Mouse (Mus musculus): Measurements from ENCODE around the gene Ncln.

GRCm38 (mm10) chr10:81492606-81493240 lies 3.5 kb downstream of the Ncln start:
- TF ChIP-seq POLR2A (IDR thresholded peaks at IDR 0.05; ENCODE audit: borderline replicate concordance, low read depth, low read length): no peak
- TF ChIP-seq CTCF (IDR thresholded peaks at IDR 0.05; ENCODE audit: low read depth, low read length): no peak

Data from bone marrow macrophage, adult 2 months (primary cell).